In genomic region chr19:6126289-6126688, GRCm38 (mm10) we compare ENCODE assay signal across 8 mouse cellular contexts. TPM values are rescaled to one million over a fixed set of nuclear protein-coding genes. Genes with fewer than 3 reads are reported as not detected.
DNase-seq lines count a peak whose midpoint lies in the region; ATAC-seq and TF ChIP-seq lines count a peak whose summit lies in the region.

No protein-coding gene starts in this region.

- no peak overlapping the region for H3K4me3 ChIP-seq in heart, embryonic 13.5 days
- no peak overlapping the region for H3K4me3 ChIP-seq in heart, embryonic 10.5 days
- H3K4me3 ChIP-seq in erythroblast, embryonic 14.5 days (replicated peaks) = peak overlapping the region; percentile 68
- no peak overlapping the region for H3K4me3 ChIP-seq in lung, postnatal 0 days (ENCODE audit: low read depth, low read length)

- TF ChIP-seq EP300 in lung, postnatal 0 days (IDR thresholded peaks at IDR 0.05) = peak; percentile 31; the same call in 1 of the 2 replicates

- DNase-seq in heart, embryonic 10.5 days (ENCODE audit: low spot score) = no peak
- DNase-seq in A20 (ENCODE audit: low read depth, low spot score) (peak; percentile 83), NIH3T3 (ENCODE audit: low read depth) (peak; percentile 82)
- peak; percentile 56 for DNase-seq in lung, postnatal 0 days (ENCODE audit: low spot score)
- peak; percentile 77 to 88 for DNase-seq in spleen, postnatal 4 days (ENCODE audit: low spot score in 2 of 2)
- no peak for DNase-seq in frontal cortex, postnatal 25 days (ENCODE audit: low spot score in 2 of 2)

- peaks cover 13% of the 10 kb centered on the region; the same call in 1 of the 2 replicates for H3K4me1 ChIP-seq in heart, embryonic 13.5 days
- H3K4me1 ChIP-seq in heart, embryonic 10.5 days = peaks cover 16% of the 10 kb centered on the region
- H3K4me1 ChIP-seq in erythroblast, embryonic 14.5 days (ENCODE audit: control insufficient read depth) = peaks cover 62% of the 10 kb centered on the region
- no peaks in the 10 kb centered on the region for H3K4me1 ChIP-seq in lung, postnatal 0 days (ENCODE audit: insufficient read depth, low read depth, low read length)

- H3K4me2 ChIP-seq in heart, embryonic 13.5 days = peak overlapping the region; percentile 73; the same call in 1 of the 2 replicates
- H3K4me2 ChIP-seq in lung, postnatal 0 days (replicated peaks; ENCODE audit: low read depth, low read length) = no peak overlapping the region

- ATAC-seq in heart, embryonic 13.5 days (ENCODE audit: extremely low read depth, insufficient number of reproducible peaks, low FRiP score, low TSS enrichment) = no peak
- ATAC-seq in lung, postnatal 0 days = no peak

- TF ChIP-seq CTCF in lung, postnatal 0 days (IDR thresholded peaks at IDR 0.05) = peak; percentile 81

- H3K9me3 ChIP-seq in heart, embryonic 13.5 days = no peaks in the 10 kb centered on the region; the same call in 1 of the 2 replicates
- H3K9me3 ChIP-seq in heart, embryonic 10.5 days = no peaks in the 10 kb centered on the region
- H3K9me3 ChIP-seq in erythroblast, embryonic 14.5 days (ENCODE audit: control insufficient read depth, low read length) = no peaks in the 10 kb centered on the region
- H3K9me3 ChIP-seq in lung, postnatal 0 days (ENCODE audit: low read length) = no peaks in the 10 kb centered on the region

- H3K27ac ChIP-seq in heart, embryonic 13.5 days (replicated peaks) = no peak overlapping the region
- H3K27ac ChIP-seq in heart, embryonic 10.5 days = no peak overlapping the region
- no peak overlapping the region for H3K27ac ChIP-seq in lung, postnatal 0 days (ENCODE audit: low read length)

- peaks cover 3% of the 10 kb centered on the region for H3K36me3 ChIP-seq in heart, embryonic 13.5 days
- no peaks in the 10 kb centered on the region for H3K36me3 ChIP-seq in heart, embryonic 10.5 days
- H3K36me3 ChIP-seq in erythroblast, embryonic 14.5 days (ENCODE audit: control insufficient read depth) = peaks cover 44% of the 10 kb centered on the region
- H3K36me3 ChIP-seq in lung, postnatal 0 days (ENCODE audit: insufficient read depth, low read length) = no peaks in the 10 kb centered on the region

- H3K27me3 ChIP-seq in heart, embryonic 13.5 days (replicated peaks) = no peaks in the 10 kb centered on the region
- no peaks in the 10 kb centered on the region for H3K27me3 ChIP-seq in heart, embryonic 10.5 days (ENCODE audit: insufficient read depth, poor library complexity, severe bottlenecking)
- H3K27me3 ChIP-seq in erythroblast, embryonic 14.5 days (ENCODE audit: control insufficient read depth) = no peaks in the 10 kb centered on the region
- H3K27me3 ChIP-seq in lung, postnatal 0 days (replicated peaks; ENCODE audit: insufficient read depth, low read length) = no peaks in the 10 kb centered on the region

- 23% methylated on average over 4 of the region's 4 CpGs for WGBS in heart, embryonic 13.5 days
- WGBS in heart, embryonic 10.5 days = 22% methylated on average over 4 of the region's 4 CpGs
- WGBS in lung, postnatal 0 days = 27% methylated on average over 4 of the region's 4 CpGs

- no peak overlapping the region for H3K9ac ChIP-seq in heart, embryonic 13.5 days
- H3K9ac ChIP-seq in lung, postnatal 0 days (replicated peaks; ENCODE audit: low read depth) = no peak overlapping the region

RNA-seq across cellular contexts. Expression of gene Snx15, which starts 1.8 kb away (rescaled TPM):
- polyA plus RNA-seq in heart, embryonic 13.5 days (2015; fragmentation: Nextera tagmentation; extraction: Ambion mirVana) = 21.0 and 23.9 TPM in 2 replicates
- 22.4 and 25.8 TPM in 2 replicates for polyA plus RNA-seq in heart, embryonic 10.5 days (2016; fragmentation: Nextera tagmentation; extraction: Ambion mirVana)
- polyA plus RNA-seq in erythroblast, embryonic 14.5 days (2012) = 87.4 and 91.3 TPM in 2 replicates
- polyA plus RNA-seq in lung, postnatal 0 days (2015; fragmentation: Nextera tagmentation; extraction: Ambion mirVana) = 29.7 and 30.8 TPM in 2 replicates

RNA-seq across cellular contexts. Expression of gene Sac3d1, which starts 7.8 kb away (rescaled TPM):
- polyA plus RNA-seq in heart, embryonic 13.5 days (2015; fragmentation: Nextera tagmentation; extraction: Ambion mirVana) = 30.8 and 33.0 TPM in 2 replicates
- 42.3 and 57.9 TPM in 2 replicates for polyA plus RNA-seq in heart, embryonic 10.5 days (2016; fragmentation: Nextera tagmentation; extraction: Ambion mirVana)
- 7.2 TPM in 2 replicates for polyA plus RNA-seq in erythroblast, embryonic 14.5 days (2012)
- 22.3 and 24.5 TPM in 2 replicates for polyA plus RNA-seq in lung, postnatal 0 days (2015; fragmentation: Nextera tagmentation; extraction: Ambion mirVana)

RNA-seq across cellular contexts. Expression of gene Batf2, which starts 14.5 kb away (rescaled TPM):
- not detected in 2 replicates for polyA plus RNA-seq in heart, embryonic 13.5 days (2015; fragmentation: Nextera tagmentation; extraction: Ambion mirVana)
- polyA plus RNA-seq in heart, embryonic 10.5 days (2016; fragmentation: Nextera tagmentation; extraction: Ambion mirVana) = not detected in 2 replicates
- 0.03 TPM in 1 of 2 replicates, not detected in the other for polyA plus RNA-seq in erythroblast, embryonic 14.5 days (2012)
- polyA plus RNA-seq in lung, postnatal 0 days (2015; fragmentation: Nextera tagmentation; extraction: Ambion mirVana) = 0.93 and 1.0 TPM in 2 replicates

RNA-seq across cellular contexts. Expression of gene Arl2, which starts 15.1 kb away (rescaled TPM):
- polyA plus RNA-seq in heart, embryonic 13.5 days (2015; fragmentation: Nextera tagmentation; extraction: Ambion mirVana) = 83.0 and 85.6 TPM in 2 replicates
- polyA plus RNA-seq in heart, embryonic 10.5 days (2016; fragmentation: Nextera tagmentation; extraction: Ambion mirVana) = 91.2 and 105 TPM in 2 replicates
- 9.5 and 10.8 TPM in 2 replicates for polyA plus RNA-seq in erythroblast, embryonic 14.5 days (2012)
- 64.5 and 64.6 TPM in 2 replicates for polyA plus RNA-seq in lung, postnatal 0 days (2015; fragmentation: Nextera tagmentation; extraction: Ambion mirVana)

RNA-seq across cellular contexts. Expression of gene Naaladl1, which starts 20.7 kb away (rescaled TPM):
- polyA plus RNA-seq in heart, embryonic 13.5 days (2015; fragmentation: Nextera tagmentation; extraction: Ambion mirVana) = 0.09 and 0.24 TPM in 2 replicates
- polyA plus RNA-seq in heart, embryonic 10.5 days (2016; fragmentation: Nextera tagmentation; extraction: Ambion mirVana) = 0.52 and 0.59 TPM in 2 replicates
- 0.26 and 0.35 TPM in 2 replicates for polyA plus RNA-seq in erythroblast, embryonic 14.5 days (2012)
- 0.14 TPM in 1 of 2 replicates, not detected in the other for polyA plus RNA-seq in lung, postnatal 0 days (2015; fragmentation: Nextera tagmentation; extraction: Ambion mirVana)

Comparison
In these comparisons a context has a peak if more than half of its experiments do, and no peak if none do; other contexts are left out.
1. DNase-seq: peak in A20 (single experiment), NIH3T3 (single experiment), lung, postnatal 0 days (single experiment) and spleen, postnatal 4 days (2 of 2); none in heart, embryonic 10.5 days (single experiment) and frontal cortex, postnatal 25 days (0 of 2).